Mouse (Mus musculus) midbrain, embryonic 11.5 days (tissue): ENCODE data around the gene Trim56. TPM values are rescaled to one million over a fixed set of nuclear protein-coding genes. Genes with fewer than 3 reads are reported as not detected.
A peak's percentile ranks its signal among the peaks of the same experiment; 100 is the strongest.

Source experiments
- ATAC-seq: fragments of 200-750 bp; cut with Nextera tagmentation; 2 replicates; pipeline ENCODE4 v1.8.0; 2017; ENCODE audit warnings: moderate TSS enrichment, moderate library complexity; ENCODE audit not compliant: low FRiP score
- DNase-seq: peaks from one replicate; pipeline ENCODE4 v3.0.0; 2015; ENCODE audit warnings: low spot score; ENCODE audit errors: missing footprints
- H3K27ac ChIP-seq: fragments of 300-500 bp; sonication (generic); 2 replicates; pipeline ENCODE4 v1.5.1; 2014; ENCODE audit warnings: low read depth, low read length
- H3K27me3 ChIP-seq: fragments of 300-500 bp; sonication (generic); 2 replicates; pipeline ENCODE4 v1.6.1; 2014; ENCODE audit warnings: mild to moderate bottlenecking, low read length, moderate library complexity, mixed read lengths; ENCODE audit not compliant: control insufficient read depth, insufficient read depth
- H3K36me3 ChIP-seq: fragments of 300-500 bp; sonication (generic); 2 replicates; pipeline ENCODE4 v1.6.1; 2014; ENCODE audit warnings: mild to moderate bottlenecking, low read length, moderate library complexity, mixed read lengths; ENCODE audit not compliant: control insufficient read depth, insufficient read depth
- H3K4me1 ChIP-seq: fragments of 300-500 bp; sonication (generic); 2 replicates; pipeline ENCODE4 v1.6.1; 2014; ENCODE audit warnings: low read length; ENCODE audit not compliant: control insufficient read depth, insufficient read depth
- H3K4me2 ChIP-seq: fragments of 300-500 bp; sonication (generic); 2 replicates; pipeline ENCODE4 v1.6.1; 2014; ENCODE audit warnings: mild to moderate bottlenecking, moderate library complexity
- H3K4me3 ChIP-seq: fragments of 300-500 bp; sonication (generic); 2 replicates; pipeline ENCODE4 v1.5.1; 2014; ENCODE audit warnings: low read depth, low read length
- H3K9ac ChIP-seq: fragments of 300-500 bp; sonication (generic); 2 replicates; pipeline ENCODE4 v1.6.1; 2014; ENCODE audit warnings: low read length
- H3K9me3 ChIP-seq: fragments of 300-500 bp; sonication (generic); 2 replicates; pipeline ENCODE4 v1.6.1; 2016; ENCODE audit warnings: low read length; ENCODE audit not compliant: control insufficient read depth
- WGBS: fragments of 180-500 bp; shearing (Covaris S2); extraction: QIAGEN DNeasy Blood & Tissue Kit; methylation state at CpG from one replicate; pipeline ENCODE4 v1.1.7; 2014; 5-methylcytosine and 5-hydroxymethylcytosine counted together
- polyA plus RNA-seq: library from polyadenylated mRNA; unstranded; fragments of >200 nt; fragmentation: Nextera tagmentation; extraction: Ambion mirVana; gene quantifications from 2 replicates; pipeline ENCODE4 v1.2.1, GENCODE M21; 2014

Trim56 gene
- polyA plus RNA-seq, 1 experiment from 2014 or later = 4.5 TPM

- H3K9ac ChIP-seq = no peak overlapping the region
- 65% methylated on average over 28 of the region's 28 CpGs for WGBS
- H3K4me1 ChIP-seq = no peaks in the 10 kb centered on the region
- no peak overlapping the region for H3K27ac ChIP-seq
- no peaks in the 10 kb centered on the region for H3K36me3 ChIP-seq
- H3K4me3 ChIP-seq = no peak overlapping the region
- DNase-seq (peak; percentile 47), ATAC-seq (no peak)
- H3K27me3 ChIP-seq = no peaks in the 10 kb centered on the region
- no peaks in the 10 kb centered on the region for H3K9me3 ChIP-seq
- H3K4me2 ChIP-seq = no peak overlapping the region
These were observed 13.2 kb downstream of the Trim56 start for GRCm38 (mm10) chr5:137102575-137103522.

DNA sequence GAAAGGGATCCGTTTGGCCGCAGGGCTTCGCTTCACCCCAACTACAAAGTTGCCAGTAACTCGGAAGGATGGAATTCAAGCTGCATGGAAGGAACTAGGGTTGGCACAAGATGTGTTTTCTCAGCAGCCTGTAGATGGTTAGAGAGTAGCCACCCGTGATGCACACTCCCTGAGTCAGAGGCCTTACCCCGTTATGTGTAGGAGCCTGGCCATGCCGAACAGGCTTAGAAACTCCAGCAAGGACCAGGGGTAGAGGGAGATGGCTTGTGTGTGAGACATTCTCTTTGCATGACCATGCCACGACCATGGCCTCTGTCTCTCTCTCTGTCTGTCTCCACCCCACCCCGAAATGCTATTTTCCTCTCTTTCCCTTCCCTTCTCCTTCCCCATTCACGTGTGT lies 13.9 kb downstream of the Trim56 start:
- Histone ChIP-seq H3K9ac (no peak overlapping the region), H3K27ac (no peak overlapping the region)
- WGBS = 75% methylated on average over 10 of the region's 10 CpGs

DNA sequence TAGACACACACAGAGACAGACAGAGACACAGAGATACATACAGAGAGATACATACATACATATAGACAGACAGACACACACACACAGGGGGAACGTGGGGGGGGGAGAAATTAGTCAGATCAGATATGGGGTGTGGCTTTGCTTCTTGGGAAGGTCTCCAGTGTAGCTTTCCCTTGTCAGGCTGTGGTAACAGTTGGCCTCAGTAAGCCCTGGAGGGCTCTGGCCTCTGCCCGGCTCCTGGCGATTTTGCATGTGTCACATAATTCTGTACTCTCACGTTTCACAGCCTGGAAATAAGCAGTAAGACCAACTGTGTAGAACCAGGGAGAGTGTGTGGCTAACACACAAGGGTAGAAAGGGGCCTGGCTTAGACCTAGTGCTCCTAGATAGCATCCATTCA lies 15.3 kb downstream of the Trim56 start:
- Histone ChIP-seq H3K9ac (no peak overlapping the region), H3K9me3 (peaks cover 2% of the 10 kb centered on the region; the same call in 1 of the 2 replicates), H3K27me3 (no peaks in the 10 kb centered on the region), H3K4me2 (no peak overlapping the region), H3K36me3 (no peaks in the 10 kb centered on the region), H3K27ac (no peak overlapping the region), H3K4me3 (no peak overlapping the region), H3K4me1 (no peaks in the 10 kb centered on the region)
- 64% methylated on average over 4 of the region's 4 CpGs for WGBS
- DNase-seq (peak; percentile 54), ATAC-seq (no peak)

More for the DNA sequence above, 13.9 kb downstream of the Trim56 start:
- no peaks in the 10 kb centered on the region for H3K4me1 ChIP-seq
- H3K27me3 ChIP-seq = no peaks in the 10 kb centered on the region
- H3K9me3 ChIP-seq = no peaks in the 10 kb centered on the region
- ATAC-seq (no peak), DNase-seq (peak; percentile 56)
- no peaks in the 10 kb centered on the region for H3K36me3 ChIP-seq
- H3K4me2 ChIP-seq = no peak overlapping the region
- H3K4me3 ChIP-seq = no peak overlapping the region

GRCm38 (mm10) chr5:137098418-137098817 lies 17.6 kb downstream of the Trim56 start:
- H3K27ac ChIP-seq = no peak overlapping the region
- H3K4me3 ChIP-seq = no peak overlapping the region
- ATAC-seq (no peak), DNase-seq (no peak)
- no peaks in the 10 kb centered on the region for H3K4me1 ChIP-seq
- no peaks in the 10 kb centered on the region for H3K36me3 ChIP-seq
- H3K9ac ChIP-seq = no peak overlapping the region
- H3K27me3 ChIP-seq = no peaks in the 10 kb centered on the region
- H3K9me3 ChIP-seq = peaks cover 2% of the 10 kb centered on the region; the same call in 1 of the 2 replicates
- H3K4me2 ChIP-seq = no peak overlapping the region
- WGBS = 78% methylated on average over 11 of the region's 11 CpGs

DNA sequence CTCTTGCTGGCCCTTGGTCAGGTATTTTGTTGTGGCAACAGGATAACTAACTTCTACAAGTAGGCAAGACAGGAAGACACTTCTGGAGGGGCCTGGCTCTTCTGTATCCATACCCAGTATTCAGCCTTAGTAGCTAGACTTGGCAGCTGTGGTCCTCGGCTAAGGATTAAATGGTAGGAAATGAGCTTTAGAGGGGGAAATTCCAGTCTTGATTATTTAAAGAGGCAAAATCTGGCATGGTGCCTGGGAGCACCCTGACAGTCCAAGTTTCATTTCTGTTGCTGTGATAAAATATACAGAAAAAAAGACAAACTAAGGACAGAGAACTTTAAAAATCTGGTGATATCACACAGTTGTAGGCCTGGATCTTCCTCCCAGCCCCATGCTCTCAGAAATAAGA lies 20.0 kb downstream of the Trim56 start:
- DNase-seq (peak; percentile 57), ATAC-seq (no peak)
- WGBS = 88% methylated on average over 1 of the region's 1 CpGs

DNA sequence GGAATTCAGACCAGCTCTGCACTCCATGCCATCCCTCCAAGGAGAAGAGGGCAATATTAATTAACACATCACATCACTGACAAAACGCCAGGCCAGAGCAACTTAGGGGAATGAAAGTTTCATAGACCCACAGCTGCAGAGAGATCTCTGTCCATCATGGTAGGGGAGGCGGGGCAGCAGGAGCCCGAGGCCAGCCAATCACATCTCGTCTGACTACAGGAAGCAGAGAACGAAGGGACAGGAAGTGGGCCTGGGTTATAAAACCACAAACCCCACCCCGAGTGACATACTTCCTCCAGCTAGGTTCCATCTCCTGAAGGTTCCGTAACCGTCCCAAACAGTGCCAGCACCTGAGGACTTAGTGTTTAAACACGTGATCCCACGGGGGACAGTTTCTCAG lies 20.9 kb downstream of the Trim56 start:
- Histone ChIP-seq H3K4me3 (no peak overlapping the region), H3K9me3 (peaks cover 2% of the 10 kb centered on the region; the same call in 1 of the 2 replicates), H3K27me3 (no peaks in the 10 kb centered on the region), H3K4me1 (no peaks in the 10 kb centered on the region), H3K36me3 (no peaks in the 10 kb centered on the region), H3K4me2 (no peak overlapping the region), H3K9ac (no peak overlapping the region), H3K27ac (no peak overlapping the region)
- DNase-seq = peak; percentile 17
- no peak for ATAC-seq
- WGBS = 81% methylated on average over 10 of the region's 10 CpGs

More for the DNA sequence above, 20.0 kb downstream of the Trim56 start:
- no peak overlapping the region for H3K4me3 ChIP-seq
- H3K4me2 ChIP-seq = no peak overlapping the region
- H3K9me3 ChIP-seq = peaks cover 2% of the 10 kb centered on the region; the same call in 1 of the 2 replicates
- H3K4me1 ChIP-seq = no peaks in the 10 kb centered on the region
- H3K9ac ChIP-seq = no peak overlapping the region
- H3K36me3 ChIP-seq = no peaks in the 10 kb centered on the region
- no peak overlapping the region for H3K27ac ChIP-seq
- no peaks in the 10 kb centered on the region for H3K27me3 ChIP-seq

DNA sequence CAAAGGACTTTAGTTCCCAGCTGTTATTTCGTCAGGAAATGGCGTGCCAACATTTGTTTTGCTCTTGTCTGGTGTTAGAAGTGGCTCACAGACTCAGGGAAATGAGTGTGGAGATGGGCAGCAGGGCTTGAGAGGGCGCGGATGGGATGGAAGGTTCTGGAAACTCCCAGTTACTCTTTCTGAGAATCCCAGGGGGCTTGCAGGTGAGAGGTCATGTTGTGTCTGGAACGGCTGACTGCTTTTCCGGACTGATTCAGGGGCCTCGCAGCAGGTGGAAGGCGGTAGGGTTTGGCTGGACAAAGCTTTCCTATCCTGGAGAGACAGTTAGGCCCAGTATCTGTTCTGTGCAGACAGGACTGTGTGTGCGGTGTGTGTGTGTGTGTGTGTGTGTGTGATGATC lies 22.3 kb downstream of the Trim56 start:
- Histone ChIP-seq H3K4me3 (no peak overlapping the region), H3K27me3 (no peaks in the 10 kb centered on the region), H3K4me1 (no peaks in the 10 kb centered on the region), H3K9me3 (peaks cover 2% of the 10 kb centered on the region; the same call in 1 of the 2 replicates), H3K9ac (no peak overlapping the region), H3K4me2 (no peak overlapping the region), H3K27ac (no peak overlapping the region), H3K36me3 (no peaks in the 10 kb centered on the region)
- 78% methylated on average over 9 of the region's 9 CpGs for WGBS
- ATAC-seq (no peak), DNase-seq (peak; percentile 53)

DNA sequence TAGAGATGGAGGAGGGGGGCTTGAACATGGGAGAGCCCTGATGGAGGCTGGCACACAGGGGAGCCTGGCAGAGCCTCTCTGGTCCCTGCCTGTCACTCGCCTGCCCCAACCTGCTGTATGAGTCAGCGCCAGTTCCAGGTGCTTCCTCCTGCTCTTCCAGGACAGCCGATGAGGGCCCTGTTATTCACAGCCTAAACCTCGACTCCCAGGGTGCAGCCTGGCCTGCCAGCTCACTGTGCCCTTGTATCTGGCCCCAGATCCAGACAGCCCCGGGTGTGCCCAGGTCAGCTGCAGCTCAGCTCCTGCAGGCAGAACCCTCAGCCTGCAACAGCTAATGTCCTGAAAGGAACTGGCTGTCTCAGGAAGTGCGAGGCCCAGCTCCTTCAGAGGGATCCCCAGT lies 24.4 kb downstream of the Trim56 start:
- H3K4me2 ChIP-seq = no peak overlapping the region
- no peak overlapping the region for H3K27ac ChIP-seq
- H3K9ac ChIP-seq = no peak overlapping the region
- H3K4me1 ChIP-seq = no peaks in the 10 kb centered on the region
- ATAC-seq (no peak), DNase-seq (no peak)
- H3K27me3 ChIP-seq = no peaks in the 10 kb centered on the region
- H3K4me3 ChIP-seq = no peak overlapping the region
- H3K9me3 ChIP-seq = peaks cover under 1% of the 10 kb centered on the region; the same call in 1 of the 2 replicates
- no peaks in the 10 kb centered on the region for H3K36me3 ChIP-seq
- WGBS = 69% methylated on average over 6 of the region's 6 CpGs

GRCm38 (mm10) chr5:137090870-137091269 lies 25.1 kb downstream of the Trim56 start:
- WGBS = 80% methylated on average over 10 of the region's 10 CpGs
- no peaks in the 10 kb centered on the region for H3K36me3 ChIP-seq
- H3K9me3 ChIP-seq = no peaks in the 10 kb centered on the region
- DNase-seq (peak; percentile 82), ATAC-seq (no peak)
- no peak overlapping the region for H3K4me3 ChIP-seq
- no peaks in the 10 kb centered on the region for H3K4me1 ChIP-seq
- no peak overlapping the region for H3K4me2 ChIP-seq
- H3K9ac ChIP-seq = no peak overlapping the region
- no peaks in the 10 kb centered on the region for H3K27me3 ChIP-seq
- H3K27ac ChIP-seq = no peak overlapping the region
